Mouse (Mus musculus) hindbrain, embryonic 15.5 days (tissue): ENCODE data around the gene Hsd17b12. TPM values are rescaled to one million over a fixed set of nuclear protein-coding genes. Genes with fewer than 3 reads are reported as not detected.
A peak's percentile ranks its signal among the peaks of the same experiment; 100 is the strongest.

Experiments
- ATAC-seq: fragments of 200-750 bp; cut with Nextera tagmentation; 2 replicates; pipeline ENCODE4 v1.8.0; 2017; ENCODE audit warnings: low read depth, moderate number of reproducible peaks, moderate TSS enrichment; ENCODE audit not compliant: low FRiP score
- H3K27ac ChIP-seq: fragments of 300-500 bp; sonication (generic); replicated peaks from 2 replicates; pipeline ENCODE4 v1.5.1; 2015; ENCODE audit warnings: mild to moderate bottlenecking, inconsistent platforms
- H3K27me3 ChIP-seq: fragments of 300-500 bp; sonication (generic); 2 replicates; pipeline ENCODE4 v1.6.1; 2015; ENCODE audit warnings: control low read depth, inconsistent platforms
- H3K36me3 ChIP-seq: fragments of 300-500 bp; sonication (generic); 2 replicates; pipeline ENCODE4 v1.6.1; 2015; ENCODE audit warnings: control low read depth, inconsistent platforms
- H3K4me1 ChIP-seq: fragments of 300-500 bp; sonication (generic); replicated peaks from 2 replicates; pipeline ENCODE4 v1.6.1; 2015; ENCODE audit warnings: control low read depth, inconsistent platforms
- H3K4me2 ChIP-seq: fragments of 300-500 bp; sonication (generic); 2 replicates; pipeline ENCODE4 v1.6.1; 2015; ENCODE audit warnings: moderate library complexity, mild to moderate bottlenecking, inconsistent platforms
- H3K4me3 ChIP-seq: fragments of 300-500 bp; sonication (generic); 2 replicates; pipeline ENCODE4 v1.5.1; 2015; ENCODE audit warnings: mild to moderate bottlenecking, inconsistent platforms
- H3K9ac ChIP-seq: fragments of 300-500 bp; sonication (generic); 2 replicates; pipeline ENCODE4 v1.6.1; 2015; ENCODE audit warnings: inconsistent platforms
- H3K9me3 ChIP-seq: fragments of 300-500 bp; sonication (generic); 2 replicates; pipeline ENCODE4 v1.6.1; 2016; ENCODE audit warnings: control low read depth, inconsistent platforms
- WGBS: fragments of 180-500 bp; shearing (Covaris S2); methylation state at CpG from one replicate; pipeline ENCODE4 v1.1.7; 2015; 5-methylcytosine and 5-hydroxymethylcytosine counted together
- polyA plus RNA-seq: library from polyadenylated mRNA; unstranded; fragments of >200 nt; fragmentation: Nextera tagmentation; extraction: Ambion mirVana; gene quantifications from 2 replicates; pipeline ENCODE4 v1.2.1, GENCODE M21; 2015

The Hsd17b12 gene
- polyA plus RNA-seq, 1 experiment from 2014 or later = 143 TPM

GRCm38 (mm10) chr2:94042461-94042860, 115.3 kb downstream of the Hsd17b12 start:
- Histone ChIP-seq H3K4me3 (no peak overlapping the region), H3K36me3 (no peaks in the 10 kb centered on the region), H3K4me2 (no peak overlapping the region), H3K9me3 (no peaks in the 10 kb centered on the region), H3K9ac (no peak overlapping the region), H3K4me1 (peaks cover 13% of the 10 kb centered on the region), H3K27ac (no peak overlapping the region), H3K27me3 (no peaks in the 10 kb centered on the region)
- WGBS = 88% methylated on average over 3 of the region's 3 CpGs
- no peak for ATAC-seq

DNA sequence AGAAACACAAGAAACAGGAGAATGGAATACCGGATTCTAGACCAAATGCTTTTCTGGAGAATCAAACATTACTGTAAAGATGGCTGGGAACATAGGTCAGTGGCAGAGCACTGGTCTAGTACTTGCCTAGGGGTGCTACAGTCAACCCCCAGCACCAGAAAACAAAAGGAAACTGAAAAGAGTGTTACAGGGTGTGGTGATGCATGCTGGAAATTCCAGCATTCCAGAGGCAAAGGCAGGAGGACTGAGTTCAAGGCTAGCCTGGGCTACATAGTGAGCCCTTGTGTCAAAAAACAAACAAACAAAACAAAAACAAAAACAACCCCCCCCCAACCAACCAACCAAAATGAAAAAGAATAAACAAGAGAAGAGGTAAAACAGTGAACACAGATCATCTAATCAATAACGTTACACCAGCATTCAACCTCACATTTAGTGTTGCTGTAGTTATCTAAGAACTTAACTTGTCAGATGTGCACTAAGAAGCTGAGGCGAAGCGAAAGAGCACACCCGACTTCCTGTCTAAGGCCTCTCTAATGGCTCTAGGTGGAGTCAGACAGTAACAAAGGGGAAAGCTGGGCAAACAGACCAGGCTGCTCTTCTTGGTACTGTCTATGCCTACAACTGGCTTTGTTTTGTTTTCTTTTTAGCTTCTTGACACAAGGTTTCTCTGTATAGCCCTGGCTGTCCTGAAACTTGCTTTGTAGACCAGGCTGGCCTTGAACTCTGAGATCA, 117.2 kb downstream of the Hsd17b12 start:
- no peak overlapping the region for H3K9ac ChIP-seq
- H3K27ac ChIP-seq = no peak overlapping the region
- H3K36me3 ChIP-seq = no peaks in the 10 kb centered on the region
- peaks cover 13% of the 10 kb centered on the region for H3K4me1 ChIP-seq
- no peak overlapping the region for H3K4me3 ChIP-seq
- H3K9me3 ChIP-seq = no peaks in the 10 kb centered on the region
- no peak overlapping the region for H3K4me2 ChIP-seq
- WGBS = 92% methylated on average over 5 of the region's 5 CpGs
- H3K27me3 ChIP-seq = no peaks in the 10 kb centered on the region
- no peak for ATAC-seq

DNA sequence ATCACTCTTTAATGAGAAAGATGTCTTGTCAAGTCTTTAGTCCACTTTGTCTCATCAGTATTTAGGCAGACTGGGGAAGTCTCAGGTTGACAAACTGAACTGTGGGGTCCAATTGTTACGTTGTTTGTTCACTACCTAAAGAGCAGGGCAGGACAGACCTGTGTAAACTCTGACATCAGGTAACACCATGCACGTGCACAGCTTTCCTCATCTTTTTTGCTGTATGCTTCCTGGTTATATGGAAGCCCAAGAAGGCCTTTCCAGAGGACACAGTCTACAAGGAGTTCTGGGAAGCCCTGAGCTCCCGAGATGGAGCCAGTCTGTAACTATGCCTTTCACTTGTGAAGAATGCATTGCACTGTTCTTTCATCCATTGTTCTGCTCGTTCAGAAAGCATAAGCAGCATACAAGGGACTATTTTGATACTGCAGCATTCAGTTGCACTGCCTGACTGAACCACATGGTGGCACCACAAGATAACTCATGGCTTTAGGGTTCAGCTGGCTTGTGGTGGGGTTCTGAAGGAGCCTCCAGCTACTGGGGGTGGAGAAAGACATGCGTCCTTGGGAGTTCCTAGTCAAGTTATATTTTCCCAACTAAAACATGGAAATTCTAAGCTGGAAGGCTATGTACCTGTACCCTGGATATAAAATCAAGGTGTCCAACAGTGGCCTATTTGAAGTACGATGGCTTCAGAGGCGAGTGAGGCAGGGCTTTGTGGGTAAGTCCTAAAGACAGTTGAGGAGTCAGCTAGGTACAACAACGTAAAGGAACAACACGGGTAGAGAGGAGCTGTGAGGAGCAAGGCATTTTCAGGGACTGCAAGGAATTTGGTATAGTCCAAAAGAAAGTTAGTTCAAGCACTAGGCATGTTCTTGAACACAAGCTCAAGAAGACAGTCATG, 122.1 kb downstream of the Hsd17b12 start:
- Histone ChIP-seq H3K27me3 (no peaks in the 10 kb centered on the region), H3K27ac (peak overlapping the region; percentile 61; the same call in 1 of the 2 replicates), H3K9me3 (no peaks in the 10 kb centered on the region), H3K4me1 (no peaks in the 10 kb centered on the region; the same call in 1 of the 2 replicates), H3K36me3 (peaks cover 11% of the 10 kb centered on the region; the same call in 1 of the 2 replicates), H3K9ac (peak overlapping the region; percentile 30; the same call in 1 of the 2 replicates), H3K4me2 (no peak overlapping the region), H3K4me3 (no peak overlapping the region)
- WGBS = 65% methylated on average over 9 of the region's 9 CpGs
- ATAC-seq = peak; percentile 88

DNA sequence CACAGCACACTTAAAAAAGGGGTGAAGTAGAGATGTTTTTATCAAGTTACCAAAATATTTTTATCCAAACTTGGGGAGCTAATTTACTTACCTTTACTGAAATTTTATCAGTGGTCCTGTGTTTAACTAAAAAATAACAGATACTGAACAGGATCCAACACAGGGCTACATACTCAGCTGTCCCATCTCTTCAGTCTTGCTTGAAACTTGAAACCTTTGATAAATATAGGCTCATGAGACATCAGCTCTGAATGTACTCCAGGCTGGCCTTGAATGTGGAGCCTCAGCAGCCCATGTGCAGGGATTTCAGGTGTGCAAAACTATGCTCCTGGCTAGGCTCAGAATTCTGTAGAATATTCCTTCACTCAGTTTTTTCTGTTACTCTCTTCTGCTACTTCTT, 127.2 kb downstream of the Hsd17b12 start:
- H3K27ac ChIP-seq = no peak overlapping the region
- no peaks in the 10 kb centered on the region; the same call in 1 of the 2 replicates for H3K4me1 ChIP-seq
- no peak overlapping the region for H3K4me3 ChIP-seq
- H3K4me2 ChIP-seq = no peak overlapping the region
- H3K9ac ChIP-seq = no peak overlapping the region
- no peak for ATAC-seq
- H3K9me3 ChIP-seq = no peaks in the 10 kb centered on the region
- H3K36me3 ChIP-seq = peaks cover 11% of the 10 kb centered on the region; the same call in 1 of the 2 replicates
- no peaks in the 10 kb centered on the region for H3K27me3 ChIP-seq

GRCm38 (mm10) chr2:94024637-94025036, 133.1 kb downstream of the Hsd17b12 start:
- no peaks in the 10 kb centered on the region for H3K36me3 ChIP-seq
- no peak overlapping the region for H3K9ac ChIP-seq
- no peak overlapping the region for H3K27ac ChIP-seq
- H3K4me3 ChIP-seq = no peak overlapping the region
- 52% methylated on average over 6 of the region's 6 CpGs for WGBS
- H3K9me3 ChIP-seq = no peaks in the 10 kb centered on the region
- H3K27me3 ChIP-seq = no peaks in the 10 kb centered on the region
- no peak overlapping the region for H3K4me2 ChIP-seq
- no peak for ATAC-seq
- H3K4me1 ChIP-seq = no peaks in the 10 kb centered on the region

DNA sequence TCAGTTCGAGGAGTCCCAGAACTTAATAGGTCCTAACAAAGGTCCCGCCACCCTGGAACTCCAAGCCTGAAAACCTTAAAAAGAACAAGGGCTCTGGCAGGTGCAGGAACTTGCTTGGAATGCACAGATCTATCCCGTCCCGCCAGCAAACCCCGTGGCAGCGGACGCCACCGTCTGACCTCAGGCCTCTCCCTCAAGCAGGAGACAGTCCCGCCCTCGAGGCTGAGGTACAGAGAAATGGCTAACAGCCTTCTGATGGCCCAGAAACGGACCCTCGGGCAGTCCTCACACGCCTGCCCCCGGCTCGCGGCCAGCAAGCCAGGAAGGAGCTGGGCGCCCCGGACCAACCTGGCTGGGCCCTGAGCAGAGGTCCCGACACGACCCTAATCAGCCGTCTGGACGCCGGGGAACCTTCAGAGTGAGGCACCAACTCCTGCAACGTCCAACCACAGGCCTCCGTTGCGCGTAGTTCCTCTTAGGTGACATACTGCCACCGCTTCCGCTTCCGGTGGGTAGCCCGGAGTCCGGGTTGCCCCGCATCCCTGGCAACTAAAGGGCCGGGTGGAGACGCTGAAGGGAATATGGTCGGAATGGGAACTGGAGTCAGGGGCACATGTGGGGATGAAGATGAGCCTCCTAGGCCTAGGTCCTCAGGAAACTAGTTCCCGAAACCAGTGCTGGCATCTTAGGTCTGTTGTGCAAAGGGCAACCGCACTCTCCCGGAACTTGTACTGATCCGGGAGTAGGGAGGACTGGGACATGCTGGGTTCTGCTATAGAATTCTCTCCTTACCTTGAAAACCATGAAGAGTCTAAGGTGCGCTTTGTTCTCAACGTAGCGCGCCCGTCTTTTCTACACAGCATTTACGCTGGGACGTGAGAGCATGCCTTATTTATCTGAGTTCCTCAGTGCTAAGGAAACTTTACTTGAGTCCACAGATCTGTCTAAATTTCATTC, 147.2 kb downstream of the Hsd17b12 start, which contains the start of gene Alkbh3:
Gene Alkbh3 (minus strand): TSS at position 473 of the 957 bp plus-strand sequence.
- Histone ChIP-seq H3K27me3 (no peaks in the 10 kb centered on the region), H3K9ac (peak within 1 kb of the TSS; percentile 84), H3K27ac (peak within 1 kb of the TSS; percentile 62), H3K9me3 (no peaks in the 10 kb centered on the region), H3K4me3 (peak within 1 kb of the TSS; percentile 82), H3K36me3 (peaks cover 27% of the 10 kb centered on the region), H3K4me1 (peaks cover 23% of the 10 kb centered on the region), H3K4me2 (peak within 1 kb of the TSS; percentile 69)
- 5% methylated on average over 47 of the region's 47 CpGs for WGBS
- peak; percentile 99 for ATAC-seq

DNA sequence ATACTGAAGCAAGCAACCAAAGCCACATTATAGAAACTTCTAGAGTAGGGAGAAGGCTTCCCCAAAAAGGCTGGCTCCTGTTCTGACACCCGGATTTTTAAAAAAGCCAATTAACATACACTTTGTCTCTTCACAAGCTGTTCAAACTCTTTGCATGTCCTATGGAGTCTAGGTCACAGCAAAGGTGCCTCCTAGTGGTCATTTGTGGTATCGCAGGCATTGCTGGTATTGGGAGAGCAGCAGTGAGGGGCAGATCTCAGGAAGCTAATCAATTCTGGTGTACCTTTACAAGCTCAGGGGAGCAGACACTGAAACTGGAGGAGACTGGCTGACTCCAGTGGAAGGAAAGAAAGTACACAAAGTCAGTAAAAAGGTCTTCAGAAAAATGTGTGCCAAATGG, 155.4 kb downstream of the Hsd17b12 start:
- H3K4me2 ChIP-seq = no peak overlapping the region
- peak; percentile 75; the same call in 1 of the 2 replicates for ATAC-seq
- 7% methylated on average over 2 of the region's 2 CpGs for WGBS
- H3K4me3 ChIP-seq = no peak overlapping the region
- no peaks in the 10 kb centered on the region for H3K27me3 ChIP-seq
- H3K36me3 ChIP-seq = peaks cover 76% of the 10 kb centered on the region
- no peak overlapping the region for H3K9ac ChIP-seq
- no peaks in the 10 kb centered on the region for H3K9me3 ChIP-seq
- no peaks in the 10 kb centered on the region for H3K4me1 ChIP-seq
- H3K27ac ChIP-seq = no peak overlapping the region

DNA sequence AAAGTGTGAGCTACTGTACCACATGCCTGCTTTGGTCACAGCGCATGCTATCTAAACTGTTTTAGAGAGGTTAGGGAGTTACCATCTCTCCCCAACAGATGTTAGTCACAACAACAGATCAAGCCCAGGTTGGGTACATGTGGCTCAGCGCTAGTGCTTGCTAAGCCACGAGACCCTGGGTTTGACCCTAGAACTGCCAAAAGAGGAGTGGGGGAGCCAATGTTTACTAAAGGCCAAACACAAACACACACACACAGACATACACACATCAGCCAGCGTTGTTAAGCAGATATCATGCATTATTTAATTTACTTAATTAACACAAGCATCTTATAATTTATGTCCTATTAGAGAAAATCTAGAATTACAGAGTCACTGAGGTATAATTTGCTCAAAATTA, 155.8 kb downstream of the Hsd17b12 start:
- Histone ChIP-seq H3K27ac (no peak overlapping the region), H3K9me3 (no peaks in the 10 kb centered on the region), H3K36me3 (peaks cover 76% of the 10 kb centered on the region), H3K4me1 (no peaks in the 10 kb centered on the region), H3K27me3 (no peaks in the 10 kb centered on the region), H3K9ac (no peak overlapping the region), H3K4me3 (no peak overlapping the region), H3K4me2 (no peak overlapping the region)
- 82% methylated on average over 4 of the region's 4 CpGs for WGBS
- ATAC-seq = no peak

GRCm38 (mm10) chr2:94001411-94001810, 156.4 kb downstream of the Hsd17b12 start:
- Histone ChIP-seq H3K4me2 (no peak overlapping the region), H3K4me3 (no peak overlapping the region), H3K27me3 (no peaks in the 10 kb centered on the region), H3K9me3 (no peaks in the 10 kb centered on the region), H3K36me3 (peaks cover 75% of the 10 kb centered on the region), H3K9ac (no peak overlapping the region), H3K4me1 (no peaks in the 10 kb centered on the region), H3K27ac (no peak overlapping the region)
- WGBS = 89% methylated on average over 6 of the region's 6 CpGs
- ATAC-seq = no peak

- Histone ChIP-seq H3K27ac (no peak within 1 kb of the TSS), H3K36me3 (peaks cover 61% of the 10 kb centered on the region), H3K4me1 (peaks cover 20% of the 10 kb centered on the region), H3K4me2 (no peak within 1 kb of the TSS), H3K9me3 (no peaks in the 10 kb centered on the region), H3K4me3 (no peak within 1 kb of the TSS), H3K27me3 (no peaks in the 10 kb centered on the region), H3K9ac (no peak within 1 kb of the TSS)
- no peak for ATAC-seq
- 91% methylated on average over 6 of the region's 6 CpGs for WGBS
Measured at GRCm38 (mm10) chr2:93996254-93996653, 161.5 kb downstream of the Hsd17b12 start, which contains the start of gene Gm27027. Gene Gm27027, minus strand, starts transcription at chr2:93996354.

- H3K27ac ChIP-seq = peak overlapping the region; percentile 32; the same call in 1 of the 2 replicates
- no peak overlapping the region for H3K4me3 ChIP-seq
- peaks cover 20% of the 10 kb centered on the region for H3K4me1 ChIP-seq
- H3K27me3 ChIP-seq = no peaks in the 10 kb centered on the region
- 51% methylated on average over 3 of the region's 3 CpGs for WGBS
- H3K4me2 ChIP-seq = no peak overlapping the region
- H3K9me3 ChIP-seq = no peaks in the 10 kb centered on the region
- peaks cover 54% of the 10 kb centered on the region for H3K36me3 ChIP-seq
- ATAC-seq = 0 out of 2 replicates have a peak, but pooled peaks have one; percentile 27
- no peak overlapping the region for H3K9ac ChIP-seq
Measured at GRCm38 (mm10) chr2:93992810-93993209, 165.0 kb downstream of the Hsd17b12 start.
